Mouse (Mus musculus) embryo, embryonic 9.5 days (tissue): ENCODE measurements around the gene Fam171a1.

Experiments
- DNase-seq: peaks from one replicate; pipeline ENCODE4 v3.0.0-alpha.2; 2017; ENCODE audit errors: extremely low spot score

The Fam171a1 gene

GRCm38 (mm10) chr2:3138308-3138707 is 24.3 kb downstream of the Fam171a1 start:
- no peak for DNase-seq

DNA sequence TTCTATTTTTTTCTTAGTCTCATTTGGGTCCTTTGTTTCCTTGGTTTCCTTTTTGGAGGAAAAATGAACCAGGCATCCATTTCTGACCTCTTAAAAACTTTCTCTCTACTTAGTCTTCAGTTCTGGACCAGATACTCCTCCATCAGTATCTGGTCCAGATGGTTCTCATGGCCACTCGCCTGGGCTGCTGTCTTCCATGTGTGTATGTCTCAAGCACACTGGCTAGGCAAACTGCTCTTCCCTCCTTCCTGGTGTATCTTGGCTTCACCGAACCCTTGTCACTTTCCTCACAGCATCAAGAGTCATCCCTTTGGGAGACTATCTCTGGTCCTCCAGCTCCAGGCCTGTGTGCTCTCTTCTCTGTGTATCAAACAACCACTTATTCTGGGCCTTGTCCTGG is 25.0 kb downstream of the Fam171a1 start:
- DNase-seq, result no peak

- DNase-seq, result no peak
These were observed 25.6 kb downstream of the Fam171a1 start for GRCm38 (mm10) chr2:3139578-3139977.

DNA sequence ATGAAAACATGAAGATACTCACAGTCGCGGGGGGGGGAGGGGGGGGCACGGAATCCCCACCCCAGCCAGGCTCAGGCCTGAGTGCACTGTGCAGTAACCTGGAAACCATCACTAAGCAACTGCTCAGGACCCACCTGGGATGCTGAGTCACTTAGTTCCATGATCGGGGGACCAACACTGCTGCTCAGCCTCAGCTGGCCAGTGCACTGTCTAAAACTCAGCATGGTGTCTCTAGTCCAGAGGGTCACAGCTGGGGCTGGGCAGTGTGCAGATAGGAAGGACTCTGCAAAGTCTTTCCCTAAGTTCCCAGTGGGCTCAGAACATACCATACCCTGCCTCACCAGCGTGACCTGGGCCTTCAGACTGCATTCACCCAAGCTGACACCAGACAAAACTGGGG is 26.6 kb downstream of the Fam171a1 start:
- no peak for DNase-seq

DNA sequence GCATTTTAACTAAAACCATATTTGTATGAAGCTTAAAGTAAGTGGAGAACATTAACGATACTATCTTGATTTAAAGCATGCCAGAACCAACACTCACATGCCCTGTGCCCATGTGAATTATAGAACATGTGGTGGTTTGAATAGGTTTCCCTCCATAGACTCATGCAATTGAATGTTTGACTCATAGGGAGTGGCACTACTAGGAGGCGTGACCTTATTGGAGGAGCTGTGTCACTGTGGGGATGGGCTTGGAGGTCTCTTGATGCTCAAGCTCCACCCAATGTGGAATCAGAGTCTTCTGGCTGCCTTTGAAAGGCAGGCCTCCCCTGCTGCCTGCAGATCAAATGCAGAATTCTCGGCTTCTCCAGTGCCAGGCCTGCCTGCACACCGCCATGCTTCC is 27.8 kb downstream of the Fam171a1 start:
- DNase-seq, result no peak

GRCm38 (mm10) chr2:3144291-3144690 is 30.3 kb downstream of the Fam171a1 start:
- DNase-seq, result no peak

DNA sequence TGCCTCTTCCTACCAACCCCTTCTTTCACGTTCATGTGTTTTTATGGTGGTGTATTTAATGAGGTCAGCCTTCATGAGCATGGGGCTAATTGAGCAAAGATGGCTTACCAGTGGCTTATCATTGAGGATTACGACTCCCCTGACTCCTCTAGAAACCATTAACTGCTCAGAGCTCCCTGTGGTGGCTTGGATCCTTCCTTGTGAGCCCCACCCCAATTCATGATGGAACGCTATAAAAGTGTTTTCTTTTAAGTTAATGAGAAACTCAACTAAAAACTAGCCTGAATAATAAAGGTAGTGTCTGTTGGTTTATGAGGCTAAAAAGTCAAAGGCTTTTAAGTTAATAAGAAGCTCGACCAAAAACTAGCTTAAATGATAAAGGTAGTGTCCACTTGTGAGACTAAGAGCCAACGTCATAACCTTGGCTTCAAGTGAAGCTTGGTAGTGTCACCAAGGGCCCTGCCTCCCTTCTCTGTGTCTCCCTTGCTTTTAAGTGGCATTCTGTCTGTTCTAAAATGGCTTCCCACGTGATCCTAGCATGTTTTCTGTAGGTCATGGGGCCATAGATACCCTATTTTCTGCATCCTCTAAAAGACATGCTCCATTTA is 33.6 kb downstream of the Fam171a1 start:
- no peak for DNase-seq

DNA sequence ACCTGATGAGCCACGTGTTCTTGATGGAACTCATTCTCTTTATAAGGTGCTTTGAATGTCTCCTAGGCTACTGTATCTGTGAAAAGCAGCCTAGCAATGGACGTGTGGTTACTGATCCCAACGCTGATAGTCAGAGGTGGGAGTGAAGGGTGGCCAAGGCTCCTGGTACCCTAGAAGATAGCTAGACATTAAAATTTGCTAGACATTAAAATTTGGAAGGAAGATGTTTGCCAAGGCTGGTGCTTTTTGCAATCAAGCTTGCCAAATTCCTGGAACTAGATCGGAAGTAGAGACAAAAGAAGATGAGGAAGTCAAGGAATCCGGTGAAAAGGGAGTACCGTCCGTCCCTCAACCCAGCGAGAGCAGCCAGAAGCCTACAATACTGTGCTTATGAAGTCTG is 34.7 kb downstream of the Fam171a1 start:
- no peak for DNase-seq

DNA sequence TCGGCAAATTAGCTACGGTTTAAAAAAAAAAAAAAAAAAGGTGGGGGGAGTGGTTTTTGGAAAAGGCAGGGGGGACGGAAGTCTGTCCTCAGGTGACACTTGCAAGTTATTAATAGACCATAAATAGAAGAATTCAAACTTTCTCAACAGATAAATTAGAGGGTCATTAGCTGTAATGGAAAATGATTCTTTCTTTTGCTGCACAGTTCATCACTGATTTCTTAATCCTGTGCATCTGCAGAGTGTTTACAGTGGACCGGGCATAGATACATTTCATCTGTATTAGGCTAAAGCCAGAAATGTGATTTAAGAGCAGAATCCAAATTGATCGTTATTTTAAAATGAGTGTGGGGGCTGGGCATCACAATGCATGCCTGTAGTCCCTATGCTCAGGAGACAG is 36.3 kb downstream of the Fam171a1 start:
- DNase-seq, result no peak

DNA sequence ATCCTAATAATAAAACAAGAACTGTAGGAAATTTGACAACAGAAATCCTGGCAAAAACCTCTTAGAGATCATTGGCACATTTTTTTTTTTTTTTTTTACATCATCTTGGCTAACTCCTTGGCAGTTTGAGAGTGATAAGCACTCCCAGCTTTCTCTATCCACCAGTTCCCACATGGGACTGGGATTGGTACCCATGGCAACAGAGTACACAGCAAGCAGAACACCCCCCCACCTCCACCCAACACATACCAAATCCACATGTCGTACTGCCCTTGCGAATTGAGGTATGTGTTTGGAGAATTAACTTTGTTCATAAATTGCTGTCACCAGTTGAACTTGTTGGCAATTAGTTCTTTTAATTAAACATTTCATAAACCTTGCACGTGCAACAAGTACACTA is 37.3 kb downstream of the Fam171a1 start:
- DNase-seq, result no peak

- DNase-seq, result no peak
These were observed 40.2 kb downstream of the Fam171a1 start for GRCm38 (mm10) chr2:3154091-3154665.

DNA sequence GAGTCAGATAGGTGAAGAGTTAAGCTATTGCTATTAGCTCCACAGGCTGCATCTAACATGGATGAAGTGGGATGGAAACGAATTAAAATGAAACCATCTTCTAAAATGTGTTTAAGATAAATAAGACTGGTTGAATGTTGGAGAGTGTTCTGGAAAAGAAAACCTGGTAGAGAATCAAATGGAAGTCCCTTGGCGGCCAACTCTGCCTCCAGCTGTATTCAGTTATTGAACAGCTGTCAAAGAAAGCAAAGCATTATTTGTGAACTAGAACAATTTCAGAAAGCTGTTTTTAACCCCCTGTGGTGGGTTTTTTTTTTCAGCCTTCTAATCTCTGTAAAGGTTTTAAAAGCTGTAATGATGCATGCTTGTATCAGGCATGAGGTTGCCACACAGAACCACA is 41.0 kb downstream of the Fam171a1 start:
- DNase-seq, result no peak

DNA sequence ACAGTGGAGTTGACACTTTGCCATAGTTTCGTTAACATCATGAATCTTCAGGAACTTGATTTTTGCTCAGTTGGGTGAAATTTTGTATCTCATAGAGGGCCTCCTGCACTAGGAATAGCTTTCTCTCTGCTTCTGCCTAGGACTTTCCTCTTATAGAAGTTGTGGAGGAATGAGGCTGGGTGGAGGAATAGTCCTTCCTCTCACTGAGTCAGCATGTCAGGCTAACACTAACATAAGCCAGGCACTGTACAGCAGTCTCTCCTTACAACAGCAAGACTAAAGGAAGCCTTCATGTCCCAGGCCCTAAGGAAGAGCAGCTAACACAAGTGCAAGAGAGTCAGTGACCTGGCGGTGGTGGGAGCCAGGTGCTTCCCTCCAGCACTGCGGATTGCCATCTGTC is 43.0 kb downstream of the Fam171a1 start:
- no peak for DNase-seq

DNA sequence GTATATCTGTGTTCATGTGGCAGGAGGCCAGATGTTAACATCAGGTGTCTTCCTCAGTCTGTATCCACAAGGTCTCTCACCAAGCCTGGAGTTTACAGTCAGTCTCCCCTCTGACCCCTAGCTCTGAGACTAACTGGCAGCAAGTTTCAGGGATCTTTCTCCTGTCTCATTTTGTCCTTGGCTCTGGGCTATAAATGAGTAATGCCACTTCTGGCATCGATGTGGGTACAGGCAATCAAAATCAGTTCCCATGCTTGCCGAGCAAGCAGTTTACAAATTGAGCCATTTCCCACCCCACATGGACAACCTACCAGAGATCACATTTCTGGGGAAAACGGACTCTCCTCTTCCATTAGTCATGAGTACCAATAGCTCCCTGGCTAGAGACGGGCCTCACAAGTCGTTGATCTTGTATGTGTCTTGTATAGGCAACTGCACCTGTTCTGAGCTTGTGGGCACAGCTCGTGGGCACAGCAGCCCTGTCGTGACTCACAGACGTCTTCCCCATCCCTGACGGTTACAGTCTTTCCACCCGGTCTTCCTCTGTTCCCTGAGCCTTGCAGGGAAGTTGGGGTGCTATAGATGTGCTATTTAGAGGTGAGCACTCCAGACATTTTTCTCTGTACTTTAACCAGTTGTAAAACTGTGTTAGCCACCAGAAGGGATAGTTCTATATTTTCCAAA is 43.8 kb downstream of the Fam171a1 start:
- no peak for DNase-seq

DNA sequence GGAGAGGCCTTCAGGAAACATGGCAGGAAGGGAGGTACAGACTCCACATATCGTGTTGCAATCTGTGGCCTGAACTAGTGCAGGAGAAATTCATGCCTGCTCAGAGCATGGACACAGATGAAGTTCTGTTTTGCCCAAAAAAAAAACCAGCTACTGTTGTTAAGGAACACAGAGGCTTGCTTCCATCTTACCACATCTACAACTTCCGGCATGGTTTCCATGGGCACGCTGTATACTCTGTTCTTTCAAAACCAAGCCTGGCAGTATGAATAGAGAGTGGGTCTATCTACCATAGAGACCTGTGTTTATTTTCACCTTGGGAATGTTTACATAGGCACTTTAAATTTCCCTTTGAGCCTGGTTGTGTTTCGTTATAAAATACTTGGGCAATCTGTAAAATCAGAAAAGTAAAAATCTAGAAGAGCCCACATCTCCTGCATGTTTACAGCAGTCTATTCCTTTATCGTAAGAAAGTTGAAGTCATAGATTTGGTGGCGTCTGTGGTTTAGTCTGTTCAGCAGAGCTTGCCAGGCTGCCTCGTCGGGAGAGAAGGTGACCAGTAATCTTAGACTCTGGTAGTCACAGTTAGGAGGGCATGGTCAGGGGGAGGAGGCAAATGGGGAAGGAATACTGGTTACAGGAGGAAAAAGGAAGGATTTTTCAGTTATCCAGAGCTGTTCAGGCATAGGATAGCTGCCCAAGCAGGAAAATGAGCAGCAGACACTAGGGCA is 44.8 kb downstream of the Fam171a1 start:
- DNase-seq, result no peak

GRCm38 (mm10) chr2:3161578-3161977 is 47.6 kb downstream of the Fam171a1 start:
- DNase-seq, result no peak

GRCm38 (mm10) chr2:3163501-3164076 is 49.6 kb downstream of the Fam171a1 start:
- no peak for DNase-seq

DNA sequence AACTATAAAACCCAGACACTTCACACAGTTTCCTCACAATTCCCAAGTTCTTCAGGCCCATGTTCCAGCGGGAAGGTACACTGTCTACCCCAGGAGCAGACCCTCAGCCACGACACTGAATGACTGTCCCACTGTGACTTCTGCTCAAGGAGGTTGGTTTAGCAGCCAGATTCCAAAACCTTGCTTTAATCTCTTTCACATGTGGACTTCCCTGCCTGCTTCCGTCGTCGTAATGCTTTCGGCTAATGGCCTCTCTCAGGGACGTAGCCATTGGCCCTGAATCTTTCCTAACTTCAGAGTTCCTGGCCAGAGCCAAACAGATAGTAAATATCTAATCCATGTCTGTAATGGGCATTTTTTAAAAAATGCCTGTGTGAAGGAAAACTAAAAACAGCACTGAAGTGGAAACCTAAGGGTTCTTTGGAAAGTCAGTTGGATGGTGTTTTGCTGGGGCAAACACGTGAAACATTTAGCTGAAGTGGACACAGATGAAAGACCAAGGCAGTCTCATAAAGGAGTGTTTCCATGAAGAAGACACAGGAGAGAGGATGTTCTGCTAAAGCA is 51.1 kb downstream of the Fam171a1 start:
- no peak for DNase-seq

- DNase-seq, result no peak
These were observed 52.0 kb downstream of the Fam171a1 start for GRCm38 (mm10) chr2:3165890-3166605.

GRCm38 (mm10) chr2:3168719-3169402 is 54.8 kb downstream of the Fam171a1 start:
- DNase-seq, result no peak

DNA sequence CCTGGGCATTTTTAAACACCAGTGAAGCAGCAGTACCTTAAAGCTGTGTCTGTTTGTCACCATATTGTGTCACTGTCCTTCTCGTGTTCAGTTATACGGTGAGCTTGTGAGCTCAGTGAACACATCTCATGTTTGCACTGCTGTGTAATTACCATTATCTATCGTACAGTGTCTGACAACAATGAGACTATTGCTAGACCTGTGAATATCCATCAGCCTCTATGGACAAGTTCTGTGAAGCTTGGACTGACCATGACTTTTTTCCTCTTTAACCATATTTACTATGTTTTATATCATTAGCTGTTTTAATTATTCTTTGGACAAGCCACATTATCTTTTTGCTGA is 55.4 kb downstream of the Fam171a1 start:
- no peak for DNase-seq
